Mouse (Mus musculus) lung, postnatal 0 days (tissue): ENCODE measurements at regions not wholly inside any gene's neighbourhood (a gene's known extent, or its start where the extent isn't known, plus 50 kb on each side); places are given as distances from the start of the nearest gene placed in this dataset.
A peak's percentile ranks its signal among the peaks of the same experiment; 100 is the strongest.

ENCODE experiments used
- CTCF ChIP-seq: IDR thresholded peaks from 2 replicates; pipeline ENCODE4 v1.5.1; 2016; ENCODE audit warnings: antibody characterized with exemption, mild to moderate bottlenecking
- EP300 ChIP-seq: IDR thresholded peaks from 2 replicates; pipeline ENCODE4 v1.6.1; 2016; ENCODE audit warnings: antibody characterized with exemption, mild to moderate bottlenecking, control low read depth

- TF ChIP-seq CTCF (no peak), EP300 (peak; percentile 22; the same call in 1 of the 2 replicates)
These were observed 1139.5 kb upstream of the Pcdh20 start for GRCm38 (mm10) chr14:89610670-89611069.
